Mouse (Mus musculus) hindbrain, postnatal 0 days (tissue): ENCODE measurements around the gene Arih1. TPM values are rescaled to one million over a fixed set of nuclear protein-coding genes. Genes with fewer than 3 reads are reported as not detected.
"Not testable (repeated sequence)": the region's sequence is repeated elsewhere in the genome, so short reads cannot be mapped to it uniquely, and the experiment has no call there.

ENCODE experiments used
- ATAC-seq: fragments of 200-750 bp; cut with Nextera tagmentation; 2 replicates; pipeline ENCODE4 v1.8.0; 2017; ENCODE audit warnings: mild to moderate bottlenecking, moderate TSS enrichment, moderate library complexity
- DNase-seq: peaks from one replicate; pipeline ENCODE4 v3.0.0-alpha.2; 2015; ENCODE audit warnings: low spot score
- H3K27ac ChIP-seq: fragments of 300-500 bp; sonication (generic); 2 replicates; pipeline ENCODE4 v1.5.1; 2014; ENCODE audit warnings: mild to moderate bottlenecking
- H3K27me3 ChIP-seq: fragments of 300-500 bp; sonication (generic); 2 replicates; pipeline ENCODE4 v1.6.1; 2014; ENCODE audit warnings: low read length, mixed read lengths; ENCODE audit not compliant: insufficient read depth
- H3K36me3 ChIP-seq: fragments of 300-500 bp; sonication (generic); 2 replicates; pipeline ENCODE4 v1.6.1; 2014; ENCODE audit warnings: low read length, mixed read lengths; ENCODE audit not compliant: insufficient read depth
- H3K4me1 ChIP-seq: fragments of 300-500 bp; sonication (generic); 2 replicates; pipeline ENCODE4 v1.6.1; 2014; ENCODE audit warnings: antibody characterized with exemption, low read length, mixed read lengths; ENCODE audit not compliant: insufficient read depth
- H3K4me2 ChIP-seq: fragments of 300-500 bp; sonication (generic); 2 replicates; pipeline ENCODE4 v1.6.1; 2014; ENCODE audit warnings: low read depth, mild to moderate bottlenecking, low read length, moderate library complexity, mixed read lengths
- H3K4me3 ChIP-seq: fragments of 300-500 bp; sonication (generic); 2 replicates; pipeline ENCODE4 v1.5.1; 2014; ENCODE audit warnings: low read length
- H3K9ac ChIP-seq: fragments of 300-500 bp; sonication (generic); replicated peaks from 2 replicates; pipeline ENCODE4 v1.6.1; 2014; ENCODE audit warnings: mild to moderate bottlenecking, low read length, moderate library complexity, mixed read lengths
- H3K9me3 ChIP-seq: fragments of 300-500 bp; sonication (generic); 2 replicates; pipeline ENCODE4 v1.6.1; 2016; ENCODE audit warnings: low read length, mixed read lengths
- CTCF ChIP-seq: IDR thresholded peaks from 2 replicates; pipeline ENCODE4 v1.5.1; 2016; ENCODE audit warnings: antibody characterized with exemption, control low read depth, low read depth
- WGBS: fragments of 180-500 bp; shearing (Covaris S2); extraction: QIAGEN DNeasy Blood & Tissue Kit; methylation state at CpG from one replicate; pipeline ENCODE4 v1.1.7; 2014; 5-methylcytosine and 5-hydroxymethylcytosine counted together
- polyA plus RNA-seq: library from polyadenylated mRNA; unstranded; fragments of >200 nt; fragmentation: Nextera tagmentation; extraction: Ambion mirVana; gene quantifications from 2 replicates; pipeline ENCODE4 v1.2.1, GENCODE M21; 2015
- total RNA-seq: library from RNA; depleted of rRNA; stranded (reverse); fragments of >200 nt; gene quantifications from 2 replicates; pipeline ENCODE4 v1.2.3, GENCODE M21; 2014

The Arih1 gene
- total and polyA plus RNA-seq, 2 experiments from 2014 or later, result 7.4 to 40.3 TPM

- Histone ChIP-seq H3K4me2 (no peak overlapping the region), H3K4me1 (no peaks in the 10 kb centered on the region), H3K27me3 (no peaks in the 10 kb centered on the region), H3K9ac (no peak overlapping the region), H3K36me3 (no peaks in the 10 kb centered on the region), H3K4me3 (no peak overlapping the region), H3K27ac (no peak overlapping the region), H3K9me3 (no peaks in the 10 kb centered on the region)
- DNase-seq (no peak), ATAC-seq (no peak)
- TF ChIP-seq CTCF, result no peak
- 90% methylated on average over 15 of the region's 15 CpGs for WGBS
Measured at GRCm38 (mm10) chr9:59375626-59376025, 110.8 kb downstream of the Arih1 start.

DNA sequence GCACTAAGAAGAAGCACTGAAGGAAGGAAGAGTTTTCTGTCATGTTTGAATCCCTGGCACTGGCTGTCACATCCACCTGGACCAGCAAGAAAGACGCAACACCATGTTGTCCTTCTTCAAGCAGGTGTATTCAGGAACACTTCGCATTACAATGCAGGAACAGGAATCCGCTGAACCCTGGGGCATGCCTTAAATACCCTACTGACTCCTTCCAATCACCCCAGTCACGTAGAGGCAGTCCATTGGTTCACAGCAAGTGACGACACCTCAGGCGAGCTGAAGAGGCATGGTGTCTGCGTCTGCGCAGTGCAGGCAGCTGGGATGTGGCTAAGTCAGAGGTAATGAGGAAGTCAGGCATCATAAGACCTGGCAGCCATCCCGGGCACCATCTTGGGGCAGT is 116.8 kb downstream of the Arih1 start:
- H3K27me3 ChIP-seq, result no peaks in the 10 kb centered on the region
- no peak for TF ChIP-seq CTCF

DNA sequence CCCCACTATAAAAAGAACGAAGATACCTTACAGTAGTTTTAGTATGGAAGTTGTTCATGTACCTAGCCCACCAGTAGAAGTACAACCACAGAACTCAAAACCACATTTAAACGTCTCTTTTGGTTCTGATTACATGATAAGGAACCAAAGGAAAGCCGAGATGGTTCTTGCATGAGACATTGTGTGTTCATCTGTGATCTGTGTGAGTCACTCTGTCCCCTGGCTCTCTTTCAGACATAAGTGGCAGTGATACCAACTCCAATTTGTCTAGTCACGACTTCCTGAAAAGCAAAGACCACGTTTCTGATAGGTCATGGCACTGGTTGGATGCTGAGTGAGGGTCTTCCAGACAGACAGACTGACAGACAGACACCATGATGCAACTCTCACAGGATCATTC is 117.2 kb downstream of the Arih1 start:
- Histone ChIP-seq H3K4me1 (no peaks in the 10 kb centered on the region), H3K27me3 (no peaks in the 10 kb centered on the region), H3K4me3 (no peak overlapping the region), H3K9ac (no peak overlapping the region), H3K9me3 (no peaks in the 10 kb centered on the region), H3K36me3 (no peaks in the 10 kb centered on the region), H3K4me2 (no peak overlapping the region), H3K27ac (no peak overlapping the region)
- WGBS, result 85% methylated on average over 5 of the region's 5 CpGs
- ATAC-seq (no peak), DNase-seq (no peak)
- TF ChIP-seq CTCF, result no peak

More for the DNA sequence above, 116.8 kb downstream of the Arih1 start:
- WGBS, result 91% methylated on average over 9 of the region's 9 CpGs
- Histone ChIP-seq H3K4me2 (no peak overlapping the region), H3K27ac (no peak overlapping the region), H3K4me1 (no peaks in the 10 kb centered on the region), H3K36me3 (no peaks in the 10 kb centered on the region), H3K9me3 (no peaks in the 10 kb centered on the region), H3K9ac (no peak overlapping the region), H3K4me3 (no peak overlapping the region)
- no peak for ATAC-seq
- DNase-seq, result no peak

GRCm38 (mm10) chr9:59360487-59360886 is 125.9 kb downstream of the Arih1 start:
- not testable (repeated sequence) for H3K36me3 ChIP-seq, H3K27ac ChIP-seq, H3K4me1 ChIP-seq, H3K9ac ChIP-seq, H3K4me2 ChIP-seq, H3K9me3 ChIP-seq, H3K27me3 ChIP-seq, DNase-seq, H3K4me3 ChIP-seq, ATAC-seq
- 88% methylated on average over 1 of the region's 3 CpGs for WGBS

GRCm38 (mm10) chr9:59358041-59358440 is 128.4 kb downstream of the Arih1 start:
- not testable (repeated sequence) for H3K27me3 ChIP-seq, ATAC-seq, H3K27ac ChIP-seq, H3K9me3 ChIP-seq, H3K4me2 ChIP-seq, H3K4me1 ChIP-seq, H3K9ac ChIP-seq, H3K4me3 ChIP-seq, H3K36me3 ChIP-seq
- peak; percentile 46 for TF ChIP-seq CTCF
- peak; percentile 26 for DNase-seq
- WGBS, result 57% methylated on average over 1 of the region's 1 CpGs

DNA sequence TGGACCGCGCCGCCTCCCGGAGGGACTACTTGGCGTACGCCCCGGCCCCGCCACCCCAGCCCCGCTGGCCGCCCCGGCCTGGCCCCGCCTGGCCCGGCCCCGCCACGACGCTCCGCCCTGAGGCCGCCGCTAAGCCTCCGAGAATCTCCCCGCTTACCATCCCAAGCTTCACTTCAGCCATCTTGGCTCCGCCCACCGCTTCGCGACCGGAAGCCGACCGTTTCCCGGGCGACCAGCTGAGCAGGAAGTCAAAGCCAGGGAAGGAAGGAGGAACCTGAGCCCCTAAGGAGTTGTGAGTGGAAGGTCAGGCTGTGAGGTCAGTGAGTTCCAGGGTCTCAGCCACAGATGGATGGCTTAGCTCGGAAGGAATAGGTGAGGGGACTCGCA is 133.2 kb downstream of the Arih1 start, which contains the start of gene Bbs4:
TSS of gene Bbs4 (minus strand) at position 256 of the 387 bp plus-strand sequence.
- ATAC-seq (peak; percentile 96), DNase-seq (peak; percentile 92)
- Histone ChIP-seq H3K27ac (peak within 1 kb of the TSS; percentile 85), H3K27me3 (no peaks in the 10 kb centered on the region), H3K4me1 (no peaks in the 10 kb centered on the region), H3K9me3 (no peaks in the 10 kb centered on the region), H3K36me3 (no peaks in the 10 kb centered on the region), H3K4me3 (peak within 1 kb of the TSS; percentile 82), H3K9ac (peak within 1 kb of the TSS; percentile 80), H3K4me2 (peak within 1 kb of the TSS; percentile 73)
- TF ChIP-seq CTCF, result no peak
- WGBS, result 3% methylated on average over 32 of the region's 32 CpGs

DNA sequence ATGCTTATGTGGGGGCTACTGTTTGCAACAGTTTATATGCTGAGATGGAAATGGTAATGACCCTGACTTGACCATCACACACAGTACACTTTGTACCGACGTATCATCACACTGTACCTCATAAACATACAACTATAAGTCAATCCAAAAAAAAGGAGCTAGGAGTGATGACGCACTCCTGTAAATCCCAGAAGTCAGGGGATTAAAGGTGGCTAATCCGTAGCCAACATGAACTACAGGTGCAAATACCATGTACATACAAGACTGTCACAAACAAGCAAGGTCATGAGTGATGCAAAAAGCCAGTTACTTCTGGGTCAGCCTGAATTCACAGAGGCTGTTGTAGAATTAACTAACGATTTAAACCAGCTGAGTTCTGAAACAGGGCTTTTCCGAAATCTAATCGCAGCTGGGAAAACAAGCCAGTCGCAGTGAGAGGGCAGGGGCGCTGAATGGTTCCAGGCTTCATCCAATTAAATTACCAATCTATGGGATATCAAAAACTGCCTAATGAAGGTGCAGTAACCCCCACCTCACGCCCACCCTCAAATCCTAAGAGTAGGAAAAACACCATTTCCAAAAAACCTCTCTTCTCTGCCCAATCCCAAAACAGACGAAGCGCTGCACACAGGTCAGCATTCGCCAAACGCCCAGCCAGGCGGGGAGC is 133.7 kb downstream of the Arih1 start:
- no peak for DNase-seq
- Histone ChIP-seq H3K9ac (peak overlapping the region; percentile 80), H3K4me1 (no peaks in the 10 kb centered on the region), H3K27ac (peak overlapping the region; percentile 85), H3K4me2 (peak overlapping the region; percentile 73), H3K27me3 (no peaks in the 10 kb centered on the region), H3K36me3 (no peaks in the 10 kb centered on the region), H3K9me3 (no peaks in the 10 kb centered on the region), H3K4me3 (peak overlapping the region; percentile 82)
- 10% methylated on average over 15 of the region's 15 CpGs for WGBS
- no peak; the same call in 1 of the 2 replicates for ATAC-seq
- TF ChIP-seq CTCF, result no peak
